Mouse (Mus musculus): ENCODE measurements around the gene Gfm2.

- TF ChIP-seq MYOG (IDR thresholded peaks at IDR 0.05; ENCODE audit: control insufficient read depth, extremely low read depth, insufficient read length) (no peak), CTCF (IDR thresholded peaks at IDR 0.05; ENCODE audit: control insufficient read depth, insufficient read depth, insufficient read length) (no peak), MYOD1 (IDR thresholded peaks at IDR 0.05; ENCODE audit: control insufficient read depth, insufficient read length, low read depth) (no peak), USF1 (IDR thresholded peaks at IDR 0.05; ENCODE audit: low read depth) (no peak), MAX (IDR thresholded peaks at IDR 0.05) (no peak), CEBPB (IDR thresholded peaks at IDR 0.05; ENCODE audit: low read depth) (no peak), FOSL1 (IDR thresholded peaks at IDR 0.05; ENCODE audit: insufficient read depth, low read length, poor library complexity, severe bottlenecking) (no peak)
Observed at GRCm38 (mm10) chr13:97207472-97208111, 69.9 kb downstream of the Gfm2 start.
